Mouse (Mus musculus): ENCODE data around the gene Dpep3.

GRCm38 (mm10) chr8:105998971-105999370 lies 19.7 kb upstream of the Dpep3 start:
- TF ChIP-seq CTCF (IDR thresholded peaks at IDR 0.05; ENCODE audit: low read depth) (no peak), EP300 (optimal IDR thresholded peaks at IDR 0.05) (no peak)
